Mouse (Mus musculus) brown adipose tissue, adult 24 weeks (tissue): ENCODE results near the gene Ccdc30. TPM values are rescaled to one million over a fixed set of nuclear protein-coding genes. Genes with fewer than 3 reads are reported as not detected.

Source experiments
- H3K27ac ChIP-seq: fragments of 200-500 bp; replicated peaks from 2 replicates; pipeline ENCODE4 v1.5.1; 2012; ENCODE audit warnings: low read depth, mild to moderate bottlenecking, low read length
- H3K4me1 ChIP-seq: fragments of 200-500 bp; 2 replicates; pipeline ENCODE4 v1.6.1; 2012; ENCODE audit warnings: low read length, mixed read lengths; ENCODE audit not compliant: control insufficient read depth, insufficient read depth, insufficient read length
- H3K4me3 ChIP-seq: fragments of 200-500 bp; 2 replicates; pipeline ENCODE4 v1.5.1; 2012; ENCODE audit warnings: low read depth, mild to moderate bottlenecking, low read length, moderate library complexity; ENCODE audit not compliant: insufficient read depth
- polyA plus RNA-seq: library from polyadenylated mRNA; stranded (reverse); fragments of >200 nt; gene quantifications from 2 replicates; pipeline ENCODE4 v1.2.4, GENCODE M21; 2012; ENCODE audit not compliant: missing spikeins, insufficient read depth, insufficient read length

The Ccdc30 gene
- polyA plus RNA-seq = 0.87 TPM in 1 of 2 replicates, not detected in the other

GRCm38 (mm10) chr4:119415072-119415753, at the start of gene Ccdc30:
TSS of gene Ccdc30 (minus strand) at chr4:119415521.
- Histone ChIP-seq H3K27ac (no peak within 1 kb of the TSS), H3K4me1 (peaks cover 3% of the 10 kb centered on the region; the same call in 1 of the 2 replicates), H3K4me3 (peak within 1 kb of the TSS; percentile 58)

DNA sequence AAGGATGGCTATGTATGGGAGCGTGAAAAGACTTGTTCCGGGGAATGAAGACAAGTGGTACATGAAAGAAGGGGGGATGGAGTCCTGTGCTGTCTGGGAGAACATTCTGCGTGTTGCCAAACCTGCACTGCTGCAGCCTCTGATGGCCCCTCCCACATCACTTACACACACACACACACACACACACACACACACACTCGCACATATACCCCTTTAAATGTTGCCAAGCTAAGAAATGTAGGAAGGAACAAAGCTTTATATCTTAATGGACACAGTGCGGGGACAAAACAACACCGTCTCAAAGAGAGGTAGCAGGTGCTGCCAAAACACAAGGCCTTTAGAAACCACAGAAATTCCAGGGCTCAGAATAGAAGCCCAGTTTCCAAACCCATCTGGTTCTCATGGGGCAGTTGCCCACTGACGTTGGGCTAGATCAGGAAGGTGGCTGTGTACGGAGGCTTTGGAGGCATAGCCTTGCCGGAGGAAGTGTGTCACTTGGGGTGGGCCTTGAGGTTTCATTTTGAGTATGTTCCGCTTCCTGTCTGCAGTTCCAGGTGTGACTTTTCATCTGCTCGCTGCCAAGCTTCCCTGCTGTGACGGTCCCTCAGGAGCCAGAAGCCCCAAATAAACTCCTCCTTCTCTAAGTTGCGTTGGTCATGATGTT, 48.6 kb upstream of the Ccdc30 start:
- H3K27ac ChIP-seq = no peak overlapping the region
- H3K4me1 ChIP-seq = peaks cover 4% of the 10 kb centered on the region; the same call in 1 of the 2 replicates
- no peak overlapping the region for H3K4me3 ChIP-seq

DNA sequence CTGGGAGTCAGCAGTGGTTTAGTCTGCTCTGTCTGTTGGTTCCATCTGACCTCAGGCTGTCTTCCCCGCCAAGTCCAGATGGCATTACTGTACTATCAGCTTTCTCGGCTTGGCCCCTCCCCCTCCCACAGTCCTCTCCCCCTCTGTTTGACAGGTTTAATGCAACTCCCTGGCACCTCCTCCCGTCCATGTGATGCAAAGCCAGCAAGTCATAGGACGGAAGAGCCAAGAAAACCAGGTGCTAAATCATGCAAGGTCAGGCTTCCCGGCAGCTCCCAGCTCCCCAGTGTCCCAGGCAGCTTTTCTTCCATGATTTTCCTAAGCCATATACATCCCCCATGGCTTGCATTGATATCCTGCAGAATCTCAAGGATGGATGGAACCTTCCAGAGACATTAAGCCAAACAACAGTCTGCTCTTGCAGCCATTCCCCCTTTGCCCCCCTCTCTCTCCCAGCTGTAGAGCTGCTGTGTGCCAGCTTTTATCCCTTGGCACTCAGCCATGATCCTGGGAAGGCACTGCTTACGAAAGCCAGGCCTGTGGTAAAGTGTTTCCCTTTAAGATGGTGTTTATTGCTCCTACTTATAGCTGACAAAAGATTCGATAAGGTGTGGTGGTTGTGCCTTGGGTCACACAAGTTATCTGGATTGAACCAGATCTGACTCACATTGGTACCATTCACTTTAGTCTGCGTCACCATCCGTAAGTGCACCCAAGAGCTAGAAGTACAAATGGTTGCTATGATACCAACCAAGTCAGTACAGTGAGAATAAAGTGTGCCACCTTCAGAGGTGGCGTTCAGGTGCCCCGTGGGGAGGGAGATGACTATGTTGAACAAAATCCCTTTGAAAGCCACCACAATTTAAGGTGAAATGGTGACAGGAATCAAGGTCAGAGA, 47.8 kb upstream of the Ccdc30 start:
- Histone ChIP-seq H3K27ac (no peak overlapping the region), H3K4me3 (no peak overlapping the region), H3K4me1 (peaks cover 1% of the 10 kb centered on the region; the same call in 1 of the 2 replicates)

- no peaks in the 10 kb centered on the region for H3K4me1 ChIP-seq
- H3K27ac ChIP-seq = no peak overlapping the region
Observed at GRCm38 (mm10) chr4:119462457-119462856, 47.1 kb upstream of the Ccdc30 start.

GRCm38 (mm10) chr4:119460728-119461141, 45.4 kb upstream of the Ccdc30 start:
- no peaks in the 10 kb centered on the region for H3K4me1 ChIP-seq
- H3K27ac ChIP-seq = no peak overlapping the region
- H3K4me3 ChIP-seq = no peak overlapping the region

More at GRCm38 (mm10) chr4:119462457-119462856, 47.1 kb upstream of the Ccdc30 start:
- no peak overlapping the region for H3K4me3 ChIP-seq

DNA sequence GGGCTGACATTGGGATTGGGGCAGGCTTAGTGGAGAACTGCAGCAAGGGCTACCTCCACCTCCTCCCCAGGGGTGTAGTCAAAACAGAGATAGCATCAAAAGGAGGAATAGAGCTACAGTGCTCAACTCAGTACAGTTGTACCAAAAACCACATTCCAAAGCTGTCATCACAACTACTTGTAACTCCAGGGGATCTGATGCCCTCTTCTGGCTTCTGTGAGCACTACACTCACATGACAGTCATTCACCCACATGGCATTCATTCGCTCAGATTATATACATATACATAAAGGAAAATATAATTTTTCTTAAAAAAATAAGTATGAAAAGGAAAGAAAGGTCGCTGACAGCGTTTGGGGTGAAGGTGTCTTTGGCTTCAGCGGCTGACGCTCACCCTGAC, 45.0 kb upstream of the Ccdc30 start:
- Histone ChIP-seq H3K4me1 (no peaks in the 10 kb centered on the region), H3K4me3 (no peak overlapping the region), H3K27ac (no peak overlapping the region)

DNA sequence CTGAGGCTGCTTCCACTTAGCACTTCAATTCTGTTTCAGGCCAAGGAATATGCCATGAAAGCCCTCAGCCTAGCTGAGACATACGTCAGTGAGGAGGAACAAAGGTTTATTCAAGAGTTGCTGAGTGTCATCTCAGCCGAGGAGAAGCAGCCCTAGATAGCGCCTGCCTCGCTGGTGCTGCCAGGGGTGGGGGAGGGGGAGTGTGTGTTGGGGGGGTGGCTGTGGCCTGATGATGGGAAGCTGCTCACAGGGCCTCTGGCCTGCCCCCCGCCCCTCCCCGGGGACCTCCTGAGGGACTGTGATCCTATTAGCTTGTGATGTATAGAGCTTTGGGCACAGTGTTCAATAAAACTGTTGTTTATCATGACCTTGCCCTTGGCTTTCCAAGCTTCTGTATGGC, 38.2 kb upstream of the Ccdc30 start:
- H3K4me1 ChIP-seq = no peaks in the 10 kb centered on the region
- no peak overlapping the region for H3K4me3 ChIP-seq
- H3K27ac ChIP-seq = no peak overlapping the region

GRCm38 (mm10) chr4:119453128-119453527, 37.8 kb upstream of the Ccdc30 start:
- H3K27ac ChIP-seq = no peak overlapping the region
- no peaks in the 10 kb centered on the region for H3K4me1 ChIP-seq
- no peak overlapping the region for H3K4me3 ChIP-seq

GRCm38 (mm10) chr4:119450436-119450835, 35.1 kb upstream of the Ccdc30 start:
- Histone ChIP-seq H3K4me3 (no peak overlapping the region), H3K4me1 (no peaks in the 10 kb centered on the region), H3K27ac (no peak overlapping the region)

DNA sequence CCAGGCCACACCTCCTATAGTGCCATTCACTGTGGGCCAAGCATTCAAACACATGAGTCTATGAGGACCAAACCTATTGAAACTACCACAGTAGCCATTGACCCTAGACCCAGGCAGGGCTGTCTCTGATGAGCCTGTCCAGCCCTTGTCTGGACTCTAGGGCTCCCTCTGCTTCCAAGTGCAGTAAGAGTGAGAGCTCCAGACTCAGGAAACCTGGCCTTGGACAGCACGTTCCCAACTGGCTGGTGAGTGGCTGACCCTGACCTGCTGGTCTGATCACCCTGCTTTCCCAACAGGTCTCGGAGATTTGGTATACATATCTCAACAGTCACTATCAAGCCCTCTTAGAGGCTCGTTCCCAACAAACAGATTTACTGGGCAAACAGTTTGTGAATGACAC, 32.5 kb upstream of the Ccdc30 start:
- H3K27ac ChIP-seq = no peak overlapping the region
- no peaks in the 10 kb centered on the region for H3K4me1 ChIP-seq
- H3K4me3 ChIP-seq = no peak overlapping the region

GRCm38 (mm10) chr4:119447261-119447660, 31.9 kb upstream of the Ccdc30 start:
- H3K27ac ChIP-seq = no peak overlapping the region
- no peaks in the 10 kb centered on the region; the same call in 1 of the 2 replicates for H3K4me1 ChIP-seq
- no peak overlapping the region for H3K4me3 ChIP-seq

DNA sequence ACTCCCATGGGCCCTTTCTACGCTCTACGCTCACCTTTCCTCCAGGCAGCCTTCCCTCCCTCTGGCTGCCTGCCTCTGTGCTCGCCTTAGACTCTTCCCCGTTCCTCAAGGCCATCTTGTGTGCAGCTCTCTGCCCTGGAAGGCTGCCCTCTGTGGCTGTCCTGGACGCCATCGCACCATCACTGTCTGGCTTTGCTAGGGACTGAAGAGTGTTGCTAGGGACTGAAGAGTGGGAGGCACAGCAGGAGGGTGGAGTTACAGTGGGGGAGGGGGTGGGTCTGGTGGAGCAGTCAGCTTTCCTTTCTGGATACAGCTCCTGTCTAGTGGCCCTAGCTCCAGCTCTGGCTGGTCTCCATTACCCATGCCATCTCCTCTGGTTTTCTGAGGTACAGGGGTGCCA, 27.2 kb upstream of the Ccdc30 start:
- Histone ChIP-seq H3K4me3 (no peak overlapping the region), H3K4me1 (no peaks in the 10 kb centered on the region; the same call in 1 of the 2 replicates), H3K27ac (no peak overlapping the region)

- H3K4me1 ChIP-seq = no peaks in the 10 kb centered on the region; the same call in 1 of the 2 replicates
- H3K4me3 ChIP-seq = no peak overlapping the region
- no peak overlapping the region for H3K27ac ChIP-seq
Observed at GRCm38 (mm10) chr4:119441836-119442235, 26.5 kb upstream of the Ccdc30 start.

- Histone ChIP-seq H3K4me3 (no peak overlapping the region), H3K27ac (no peak overlapping the region), H3K4me1 (no peaks in the 10 kb centered on the region; the same call in 1 of the 2 replicates)
Observed at GRCm38 (mm10) chr4:119437936-119438335, 22.6 kb upstream of the Ccdc30 start.

DNA sequence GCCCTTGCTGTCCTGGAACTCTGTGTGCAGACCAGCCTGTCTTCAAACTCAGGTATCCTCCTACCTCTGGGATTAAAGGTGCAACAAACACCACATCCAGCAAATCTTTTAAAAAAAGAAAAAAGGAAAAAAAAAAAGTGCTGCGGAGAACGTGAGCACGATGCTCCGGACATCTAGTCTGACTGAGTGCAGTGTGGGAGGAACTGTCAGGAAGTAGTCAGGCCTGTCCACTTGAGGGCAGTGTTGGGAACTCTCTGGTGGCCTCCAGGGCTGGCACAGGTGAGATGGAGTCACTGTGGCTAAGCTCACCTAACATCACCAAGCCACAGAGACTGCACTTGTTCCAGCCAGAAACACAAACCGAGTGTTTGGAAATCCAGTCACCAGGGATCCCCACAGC, 15.4 kb upstream of the Ccdc30 start:
- no peak overlapping the region for H3K27ac ChIP-seq
- no peak overlapping the region for H3K4me3 ChIP-seq
- H3K4me1 ChIP-seq = no peaks in the 10 kb centered on the region; the same call in 1 of the 2 replicates
